Mouse (Mus musculus) bone marrow, adult 2 months (tissue): ENCODE data around the gene App.

Experiments
- CTCF ChIP-seq: fragments of 200-500 bp; IDR thresholded peaks from 2 replicates; pipeline ENCODE4 v1.5.1; 2011; ENCODE audit warnings: low read length, control low read depth; ENCODE audit not compliant: control insufficient read depth, insufficient read depth
- POLR2A ChIP-seq: fragments of 200-500 bp; IDR thresholded peaks from 2 replicates; pipeline ENCODE4 v1.6.1; 2011; ENCODE audit warnings: low read depth, mild to moderate bottlenecking, control low read depth, low read length, borderline replicate concordance; ENCODE audit not compliant: control insufficient read depth

DNA sequence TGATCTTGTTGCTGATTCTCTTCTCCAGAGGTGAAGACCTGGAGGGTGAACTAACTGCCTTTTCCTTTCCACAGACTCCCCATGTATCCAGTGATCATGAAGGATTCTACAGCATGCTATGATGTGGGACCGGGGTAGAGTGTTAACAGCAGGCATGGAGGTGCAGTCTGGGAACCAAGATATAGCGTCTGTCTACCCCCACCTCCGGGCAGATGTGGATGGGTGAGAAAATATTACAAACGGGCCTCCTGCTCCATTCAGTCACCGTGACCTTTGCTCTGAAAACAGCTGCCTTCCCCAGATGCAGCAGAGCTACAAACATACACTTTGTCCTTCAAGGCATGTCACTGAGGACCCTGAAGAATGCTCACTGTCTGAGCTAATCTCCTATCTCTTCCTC is 195.0 kb downstream of the App start:
- TF ChIP-seq CTCF (no peak), POLR2A (no peak)
